Mouse (Mus musculus) hindbrain, embryonic 16.5 days (tissue): ENCODE results near the gene Trpv1. TPM values are rescaled to one million over a fixed set of nuclear protein-coding genes. Genes with fewer than 3 reads are reported as not detected.
A peak's percentile ranks its signal among the peaks of the same experiment; 100 is the strongest.

Experiments used
- ATAC-seq: fragments of 200-750 bp; cut with Nextera tagmentation; 2 replicates; pipeline ENCODE4 v1.8.0; 2017; ENCODE audit warnings: moderate TSS enrichment, moderate library complexity
- H3K27ac ChIP-seq: fragments of 300-500 bp; sonication (generic); 2 replicates; pipeline ENCODE4 v1.5.1; 2014; ENCODE audit warnings: low read depth, mild to moderate bottlenecking, control low read depth, low read length, moderate library complexity
- H3K27me3 ChIP-seq: fragments of 300-500 bp; sonication (generic); replicated peaks from 2 replicates; pipeline ENCODE4 v1.6.1; 2014; ENCODE audit warnings: low read length; ENCODE audit not compliant: control insufficient read depth, insufficient read depth
- H3K36me3 ChIP-seq: fragments of 300-500 bp; sonication (generic); 2 replicates; pipeline ENCODE4 v1.6.1; 2014; ENCODE audit warnings: mild to moderate bottlenecking, low read length, moderate library complexity, mixed read lengths; ENCODE audit not compliant: control insufficient read depth, insufficient read depth
- H3K4me1 ChIP-seq: fragments of 300-500 bp; sonication (generic); 2 replicates; pipeline ENCODE4 v1.6.1; 2014; ENCODE audit warnings: low read depth, low read length; ENCODE audit not compliant: control insufficient read depth, insufficient read depth
- H3K4me2 ChIP-seq: fragments of 300-500 bp; sonication (generic); 2 replicates; pipeline ENCODE4 v1.6.1; 2014; ENCODE audit warnings: mild to moderate bottlenecking, low read length, control low read depth, moderate library complexity
- H3K4me3 ChIP-seq: fragments of 300-500 bp; sonication (generic); 2 replicates; pipeline ENCODE4 v1.5.1; 2014; ENCODE audit warnings: mild to moderate bottlenecking, low read length, control low read depth, moderate library complexity
- H3K9ac ChIP-seq: fragments of 300-500 bp; sonication (generic); 2 replicates; pipeline ENCODE4 v1.6.1; 2014; ENCODE audit warnings: low read depth, mild to moderate bottlenecking, control low read depth, low read length, moderate library complexity
- H3K9me3 ChIP-seq: fragments of 300-500 bp; sonication (generic); 2 replicates; pipeline ENCODE4 v1.6.1; 2014; ENCODE audit warnings: mild to moderate bottlenecking, low read length, moderate library complexity; ENCODE audit not compliant: control insufficient read depth
- WGBS: fragments of 180-500 bp; shearing (Covaris S2); extraction: QIAGEN DNeasy Blood & Tissue Kit; methylation state at CpG from one replicate; pipeline ENCODE4 v1.1.7; 2014; 5-methylcytosine and 5-hydroxymethylcytosine counted together
- polyA plus RNA-seq: library from polyadenylated mRNA; unstranded; fragments of >200 nt; fragmentation: Nextera tagmentation; extraction: Ambion mirVana; gene quantifications from 2 replicates; pipeline ENCODE4 v1.2.1, GENCODE M21; 2015

The Trpv1 gene
- polyA plus RNA-seq, 1 experiment from 2014 or later, result 0.40 TPM

DNA sequence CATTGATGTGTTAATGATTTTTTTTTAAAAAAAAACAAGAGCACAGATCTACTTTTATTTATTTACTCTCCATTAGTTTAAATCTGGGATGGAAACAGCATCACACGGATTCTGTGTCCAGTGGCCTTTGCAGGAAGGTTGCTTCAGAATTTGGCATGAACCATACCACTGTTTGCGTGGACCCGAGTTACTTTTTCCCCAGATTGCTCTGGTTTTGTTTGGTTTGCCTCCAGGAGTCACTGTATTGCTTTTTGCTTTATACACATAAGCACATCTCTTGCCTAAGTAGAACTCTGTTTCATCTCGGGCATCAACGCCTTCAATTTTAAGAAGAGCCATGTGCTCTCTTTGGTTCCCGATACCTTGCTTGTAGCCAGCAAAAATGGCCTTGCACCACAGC is 8.2 kb upstream of the Trpv1 start:
- Histone ChIP-seq H3K4me2 (no peak overlapping the region), H3K27ac (no peak overlapping the region), H3K4me1 (no peaks in the 10 kb centered on the region), H3K36me3 (no peaks in the 10 kb centered on the region), H3K9me3 (peaks cover 5% of the 10 kb centered on the region), H3K4me3 (no peak overlapping the region), H3K27me3 (no peaks in the 10 kb centered on the region), H3K9ac (no peak overlapping the region)
- no peak for ATAC-seq
- whole genome bisulfite sequencing, result 94% methylated on average over 6 of the region's 6 CpGs

DNA sequence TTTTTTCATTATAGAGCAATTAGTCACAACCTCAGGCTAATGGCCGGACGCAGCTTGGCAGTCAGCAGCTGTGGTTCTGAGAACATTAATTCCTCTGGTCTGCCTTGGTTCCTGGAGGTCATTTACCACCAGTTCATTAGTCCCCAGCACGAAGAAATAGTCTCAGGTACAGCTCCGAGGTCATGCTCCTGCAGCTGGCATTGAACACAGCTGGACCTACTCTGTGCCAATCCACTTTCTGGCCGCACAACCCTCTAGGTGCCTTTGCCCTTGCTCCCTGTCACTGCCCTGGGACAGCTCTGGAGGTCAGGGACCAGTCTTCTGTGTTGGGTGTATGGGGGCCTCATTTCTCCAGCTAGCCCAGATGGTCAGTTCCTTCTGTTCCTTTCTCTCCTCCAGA is 5.2 kb upstream of the Trpv1 start:
- Histone ChIP-seq H3K4me2 (no peak overlapping the region), H3K27me3 (no peaks in the 10 kb centered on the region), H3K4me3 (no peak overlapping the region), H3K27ac (no peak overlapping the region), H3K9me3 (peaks cover 5% of the 10 kb centered on the region), H3K4me1 (no peaks in the 10 kb centered on the region), H3K36me3 (no peaks in the 10 kb centered on the region), H3K9ac (no peak overlapping the region)
- no peak for ATAC-seq
- WGBS, result 79% methylated on average over 5 of the region's 5 CpGs

DNA sequence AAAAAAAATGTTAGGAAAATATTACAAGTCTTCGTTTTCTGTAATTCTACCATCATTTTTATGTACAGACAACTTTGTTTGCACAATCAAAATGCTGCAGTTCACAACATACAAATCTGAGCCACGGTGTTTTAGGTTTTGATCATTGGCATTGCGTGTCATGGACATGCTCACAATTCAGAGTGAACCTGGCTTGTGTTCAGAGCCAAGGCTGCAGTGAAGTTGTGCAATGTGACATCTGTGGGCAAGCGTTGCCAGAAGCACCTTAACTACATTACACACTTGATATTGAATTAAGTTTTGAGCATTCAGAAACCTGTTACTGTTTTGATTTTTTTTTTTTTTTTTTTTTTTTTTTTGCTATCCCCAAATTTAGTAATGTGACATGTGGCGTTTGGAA is 4.0 kb upstream of the Trpv1 start:
- Histone ChIP-seq H3K27me3 (no peaks in the 10 kb centered on the region), H3K9ac (no peak overlapping the region), H3K27ac (no peak overlapping the region), H3K36me3 (no peaks in the 10 kb centered on the region), H3K4me3 (no peak overlapping the region), H3K9me3 (peaks cover 5% of the 10 kb centered on the region), H3K4me2 (no peak overlapping the region), H3K4me1 (no peaks in the 10 kb centered on the region)
- WGBS, result 90% methylated on average over 5 of the region's 5 CpGs
- ATAC-seq, result no peak

DNA sequence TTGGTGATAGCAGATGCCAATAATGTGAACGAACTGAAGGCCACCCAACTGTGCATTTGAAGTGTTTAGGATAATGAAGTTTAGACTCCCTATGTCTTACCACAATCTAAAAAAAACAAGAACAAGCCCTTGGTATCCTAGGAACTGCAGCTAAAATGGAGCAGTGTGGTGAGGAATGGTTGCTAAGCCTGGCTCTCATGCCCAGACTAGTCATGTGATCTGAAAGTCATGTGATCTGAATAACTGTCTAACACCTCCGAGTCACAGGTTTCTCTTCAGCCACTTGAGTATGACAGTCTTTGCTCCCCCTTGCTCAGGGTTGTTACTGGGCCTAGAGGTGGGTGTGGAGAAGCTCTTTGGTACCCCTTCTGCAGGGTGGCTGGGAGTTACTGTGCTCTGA is 1.6 kb upstream of the Trpv1 start:
- H3K27me3 ChIP-seq, result no peaks in the 10 kb centered on the region
- H3K27ac ChIP-seq, result no peak overlapping the region
- H3K4me3 ChIP-seq, result no peak overlapping the region
- ATAC-seq, result no peak
- no peaks in the 10 kb centered on the region for H3K4me1 ChIP-seq
- no peaks in the 10 kb centered on the region for H3K36me3 ChIP-seq
- H3K4me2 ChIP-seq, result no peak overlapping the region
- no peak overlapping the region for H3K9ac ChIP-seq
- H3K9me3 ChIP-seq, result peaks cover 5% of the 10 kb centered on the region
- 62% methylated on average over 2 of the region's 2 CpGs for WGBS

DNA sequence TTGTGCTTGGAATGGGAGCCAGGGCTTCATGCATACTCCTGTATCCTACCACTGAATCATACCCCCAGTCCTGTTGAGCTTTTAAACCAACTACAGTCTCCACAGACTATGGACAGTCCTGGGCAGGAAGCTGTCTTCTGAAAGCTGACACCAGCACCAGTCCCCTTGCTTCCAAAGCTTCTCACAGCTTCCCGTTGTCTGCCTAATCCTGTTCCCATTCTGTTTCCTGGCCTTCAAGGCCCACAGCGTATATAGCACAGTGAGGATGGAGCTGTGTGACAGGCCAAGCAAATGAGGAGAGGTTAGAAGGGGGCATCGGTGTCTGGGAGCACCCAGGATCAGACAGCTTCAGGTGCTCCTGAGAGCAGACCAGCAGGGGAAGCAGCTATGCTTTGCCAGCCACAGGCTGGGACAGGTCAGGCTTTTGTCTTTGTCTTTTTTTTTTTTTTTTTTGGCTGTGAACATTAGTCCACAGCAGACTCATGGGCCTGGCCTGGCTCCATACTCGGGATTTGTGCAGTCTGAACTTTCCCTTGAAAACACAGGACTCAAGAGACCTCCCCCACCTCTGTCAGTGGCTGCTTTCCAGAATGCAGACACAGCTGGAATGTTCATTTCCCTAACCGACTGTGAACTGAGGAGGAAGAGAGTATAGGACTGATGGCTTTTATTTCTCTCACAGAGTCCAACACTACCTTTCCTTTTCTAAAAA is 2.1 kb downstream of the Trpv1 start:
- 44% methylated on average over 5 of the region's 5 CpGs for WGBS
- Histone ChIP-seq H3K9me3 (no peaks in the 10 kb centered on the region), H3K36me3 (no peaks in the 10 kb centered on the region), H3K27me3 (no peaks in the 10 kb centered on the region), H3K4me2 (no peak overlapping the region), H3K4me1 (no peaks in the 10 kb centered on the region), H3K27ac (0 out of 2 replicates have a peak overlapping the region, but pooled peaks have one; percentile 3), H3K4me3 (no peak overlapping the region), H3K9ac (no peak overlapping the region)
- peak; percentile 48; the same call in 1 of the 2 replicates for ATAC-seq

DNA sequence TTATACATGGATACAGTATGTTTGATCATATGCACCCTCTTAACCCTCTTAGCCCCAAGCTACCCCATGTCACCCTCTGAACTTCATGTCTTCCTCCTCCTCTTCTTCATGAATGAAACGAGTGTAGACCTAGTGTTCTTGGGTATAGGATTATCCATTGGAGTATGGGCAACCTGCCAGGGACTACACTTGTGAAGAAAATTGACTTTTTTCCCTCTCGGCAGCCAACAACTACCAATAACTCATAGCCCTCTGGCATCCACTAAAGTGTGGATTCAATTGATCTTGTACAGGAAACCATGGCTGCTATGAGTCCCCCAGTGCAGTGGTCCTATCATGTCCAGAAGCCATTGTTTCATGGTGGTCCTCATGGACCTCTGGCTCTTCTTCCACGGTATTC is 2.6 kb downstream of the Trpv1 start:
- no peaks in the 10 kb centered on the region for H3K9me3 ChIP-seq

DNA sequence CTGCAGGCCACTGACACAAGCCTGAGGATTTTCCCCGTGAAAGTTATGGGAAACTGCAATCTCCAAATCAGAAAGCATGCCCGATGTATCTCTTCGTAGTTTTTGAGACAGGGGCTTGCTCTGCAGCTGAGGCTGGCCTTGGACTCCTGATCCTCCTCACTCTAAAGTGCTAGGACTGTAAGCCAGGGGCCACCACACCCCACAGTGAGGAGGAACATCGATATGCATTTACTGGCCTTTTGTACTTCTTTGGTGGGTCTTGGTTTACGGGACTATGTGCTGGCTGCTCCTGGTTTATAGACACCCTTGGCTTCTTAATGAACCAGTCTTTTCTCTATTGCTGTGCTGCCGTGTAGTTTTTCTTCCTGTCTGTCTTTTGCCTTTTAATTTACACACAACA is 8.1 kb downstream of the Trpv1 start:
- no peaks in the 10 kb centered on the region for H3K4me1 ChIP-seq
- 80% methylated on average over 6 of the region's 6 CpGs for WGBS
- no peak overlapping the region for H3K27ac ChIP-seq
- ATAC-seq, result no peak
- no peaks in the 10 kb centered on the region for H3K27me3 ChIP-seq
- H3K4me3 ChIP-seq, result no peak overlapping the region
- H3K36me3 ChIP-seq, result no peaks in the 10 kb centered on the region
- H3K4me2 ChIP-seq, result no peak overlapping the region
- H3K9me3 ChIP-seq, result no peaks in the 10 kb centered on the region
- no peak overlapping the region for H3K9ac ChIP-seq

More for the DNA sequence above, 2.6 kb downstream of the Trpv1 start:
- Histone ChIP-seq H3K36me3 (no peaks in the 10 kb centered on the region), H3K4me3 (no peak overlapping the region), H3K4me2 (no peak overlapping the region), H3K27me3 (no peaks in the 10 kb centered on the region), H3K4me1 (no peaks in the 10 kb centered on the region), H3K9ac (no peak overlapping the region), H3K27ac (no peak overlapping the region)
- 70% methylated on average over 3 of the region's 3 CpGs for WGBS
- ATAC-seq, result no peak

DNA sequence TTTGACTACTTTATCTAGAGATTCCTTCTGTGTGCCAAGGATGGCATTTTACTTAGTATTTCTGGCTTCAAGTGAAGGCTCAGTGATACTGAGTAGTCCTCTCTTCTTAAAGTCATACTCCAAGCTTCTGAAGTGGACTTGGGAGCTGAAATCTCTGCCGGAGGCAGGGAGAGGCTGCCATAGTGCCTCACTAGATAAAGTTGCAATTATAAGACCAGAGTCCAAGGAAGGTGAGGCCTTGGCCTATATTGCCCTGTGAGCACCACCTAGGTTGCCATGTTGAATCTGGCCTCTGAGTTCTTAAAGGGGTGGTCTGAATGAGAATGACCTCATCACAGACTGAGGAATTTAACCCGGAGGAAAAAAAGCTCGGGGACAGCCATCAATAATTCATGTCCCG is 8.7 kb downstream of the Trpv1 start:
- Histone ChIP-seq H3K9ac (no peak overlapping the region), H3K27ac (no peak overlapping the region), H3K4me1 (no peaks in the 10 kb centered on the region), H3K4me2 (no peak overlapping the region), H3K27me3 (no peaks in the 10 kb centered on the region), H3K9me3 (no peaks in the 10 kb centered on the region), H3K36me3 (no peaks in the 10 kb centered on the region), H3K4me3 (no peak overlapping the region)
- WGBS, result 86% methylated on average over 4 of the region's 4 CpGs
- no peak for ATAC-seq

DNA sequence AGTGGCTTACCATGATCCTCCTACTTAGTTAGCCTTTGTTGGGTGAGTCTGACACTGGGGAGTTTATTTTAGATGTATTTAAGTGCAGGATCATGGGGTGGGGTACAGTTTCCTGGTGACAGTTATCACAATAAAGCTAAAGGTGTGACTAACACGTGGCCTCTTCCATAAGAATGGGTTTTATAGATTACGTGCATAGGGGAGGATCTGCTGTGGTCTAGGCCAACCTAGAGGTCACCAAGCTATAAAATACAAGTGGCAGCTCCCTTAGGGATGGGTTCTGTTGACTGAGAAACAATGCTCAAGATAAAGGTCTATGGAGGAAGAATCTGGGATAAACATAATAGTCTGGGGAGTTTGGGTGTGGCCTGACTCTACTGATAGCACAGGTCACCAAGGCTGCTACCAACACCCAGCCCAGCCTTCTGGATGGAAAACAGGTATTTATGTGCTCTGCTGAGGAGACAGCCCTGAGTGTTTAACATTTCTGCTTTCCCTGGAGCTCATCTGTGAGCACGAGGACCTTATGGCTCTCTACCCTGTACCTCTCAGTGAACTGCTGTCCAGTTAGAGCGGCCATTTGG is 23.4 kb downstream of the Trpv1 start:
- no peaks in the 10 kb centered on the region for H3K36me3 ChIP-seq
- no peak for ATAC-seq
- H3K9ac ChIP-seq, result no peak overlapping the region
- 83% methylated on average over 4 of the region's 4 CpGs for WGBS
- no peak overlapping the region for H3K27ac ChIP-seq
- H3K4me2 ChIP-seq, result no peak overlapping the region
- no peaks in the 10 kb centered on the region for H3K9me3 ChIP-seq
- no peaks in the 10 kb centered on the region for H3K27me3 ChIP-seq
- H3K4me1 ChIP-seq, result no peaks in the 10 kb centered on the region
- no peak overlapping the region for H3K4me3 ChIP-seq
